Mouse (Mus musculus) urinary bladder, postnatal 10 days (tissue): ENCODE measurements around the gene Slc10a6.

Source experiments
- DNase-seq: peaks from one replicate; pipeline ENCODE4 v3.0.0; 2022; ENCODE audit warnings: low spot score

Slc10a6 gene

DNA sequence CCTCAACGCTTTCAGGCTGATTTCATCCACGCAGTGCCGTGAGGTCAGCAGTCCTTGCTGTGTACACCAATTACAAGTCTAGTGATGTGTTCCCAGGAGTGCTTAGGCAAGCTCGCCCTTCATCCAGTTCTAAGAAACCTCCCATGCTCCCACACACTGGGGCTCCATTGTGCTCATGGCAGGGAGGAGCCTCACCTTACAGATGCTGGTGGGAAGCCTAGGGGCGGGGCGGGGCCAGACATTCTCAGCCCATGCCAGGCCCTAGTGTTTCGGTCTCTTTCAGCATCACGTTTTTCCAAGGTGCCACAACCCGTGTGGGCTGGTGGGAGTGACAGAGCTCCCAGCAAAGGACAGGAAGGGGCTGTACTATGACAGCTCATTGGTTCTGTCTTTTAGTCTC is 12.0 kb downstream of the Slc10a6 start:
- no peak for DNase-seq

- no peak for DNase-seq
Observed at GRCm38 (mm10) chr5:103614356-103614755, 14.8 kb downstream of the Slc10a6 start.

DNA sequence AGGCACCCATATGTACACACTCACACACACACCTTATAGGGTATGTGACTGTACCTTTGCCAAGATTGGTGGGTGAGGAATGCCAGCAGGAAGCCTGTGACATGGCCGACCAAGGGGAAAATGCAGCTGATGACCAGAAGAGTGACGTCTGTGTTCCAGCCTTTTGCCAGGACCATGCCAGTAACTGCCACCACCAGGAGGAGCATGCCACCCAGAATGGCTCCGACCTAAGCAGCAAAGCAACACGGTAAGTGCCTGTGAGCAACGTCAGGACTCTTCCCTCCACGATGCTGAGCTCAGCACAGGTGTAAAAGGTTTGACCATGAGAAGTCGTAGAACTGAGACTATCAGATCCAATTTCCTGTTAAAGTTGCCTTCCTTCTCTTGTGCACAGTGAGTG is 16.9 kb downstream of the Slc10a6 start:
- DNase-seq: no peak

GRCm38 (mm10) chr5:103610856-103611472 is 18.2 kb downstream of the Slc10a6 start:
- no peak for DNase-seq

GRCm38 (mm10) chr5:103610148-103610547 is 19.1 kb downstream of the Slc10a6 start:
- no peak for DNase-seq

GRCm38 (mm10) chr5:103605707-103606106 is 23.5 kb downstream of the Slc10a6 start:
- no peak for DNase-seq

DNA sequence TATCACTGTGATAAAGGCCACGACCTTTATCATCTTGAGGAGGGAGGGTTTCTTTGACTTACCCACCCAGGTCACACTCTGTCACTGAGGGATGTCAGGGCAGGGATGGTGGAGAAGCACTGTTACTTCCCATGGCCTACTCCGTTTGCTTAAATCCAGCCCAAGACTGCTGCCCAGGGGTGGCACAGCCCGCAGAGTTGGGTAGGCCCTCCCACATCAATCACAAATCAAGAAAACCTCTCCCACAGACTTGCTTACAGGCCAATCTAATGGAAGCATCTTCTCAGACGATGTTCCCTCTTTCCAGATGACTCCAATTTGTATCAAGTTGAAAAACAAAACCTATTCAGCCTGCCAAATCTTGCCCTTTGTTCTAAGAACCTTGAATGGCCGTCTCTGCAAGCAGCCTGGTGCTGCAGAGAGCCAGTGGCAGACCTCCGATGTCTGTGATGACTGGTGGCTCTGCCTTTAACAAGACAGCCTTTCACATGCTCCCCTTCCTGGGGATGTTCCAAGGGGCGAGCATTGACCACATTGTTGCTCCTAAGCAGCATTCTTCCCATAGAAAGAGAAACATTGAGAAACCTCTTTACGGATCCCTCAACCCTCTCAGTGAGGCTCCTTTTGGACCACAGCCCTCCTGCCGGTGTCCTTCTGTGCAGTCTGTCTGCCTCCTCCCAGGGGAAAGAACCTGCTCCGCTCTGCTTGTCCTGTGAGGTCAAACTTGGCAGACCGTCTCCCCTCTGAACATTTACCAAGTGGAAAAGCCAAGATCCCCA is 25.9 kb downstream of the Slc10a6 start:
- DNase-seq: no peak

GRCm38 (mm10) chr5:103598881-103599280 is 30.3 kb downstream of the Slc10a6 start:
- no peak for DNase-seq

GRCm38 (mm10) chr5:103598264-103598663 is 30.9 kb downstream of the Slc10a6 start:
- no peak for DNase-seq

DNA sequence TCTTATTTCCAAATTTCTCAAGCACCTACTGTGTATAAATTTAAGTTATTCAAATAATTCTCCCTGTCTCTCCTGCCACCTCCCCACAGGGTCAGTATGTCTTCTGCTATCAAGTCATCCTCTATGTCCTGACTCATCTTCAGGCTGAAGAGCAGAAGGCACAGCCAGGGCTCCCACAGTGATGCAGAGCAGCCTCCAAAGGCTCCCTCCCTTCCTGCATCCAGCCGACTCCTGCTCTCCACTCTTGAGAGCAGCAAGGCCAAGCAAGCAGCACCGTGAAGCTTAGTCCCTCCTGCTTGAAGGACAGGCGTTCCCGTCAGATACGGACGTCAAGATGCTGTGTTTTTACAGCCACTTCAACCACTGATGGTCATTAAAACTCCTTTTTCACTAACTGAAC is 31.6 kb downstream of the Slc10a6 start:
- DNase-seq: no peak

- no peak for DNase-seq
Observed at GRCm38 (mm10) chr5:103596467-103597146, 32.6 kb downstream of the Slc10a6 start.

DNA sequence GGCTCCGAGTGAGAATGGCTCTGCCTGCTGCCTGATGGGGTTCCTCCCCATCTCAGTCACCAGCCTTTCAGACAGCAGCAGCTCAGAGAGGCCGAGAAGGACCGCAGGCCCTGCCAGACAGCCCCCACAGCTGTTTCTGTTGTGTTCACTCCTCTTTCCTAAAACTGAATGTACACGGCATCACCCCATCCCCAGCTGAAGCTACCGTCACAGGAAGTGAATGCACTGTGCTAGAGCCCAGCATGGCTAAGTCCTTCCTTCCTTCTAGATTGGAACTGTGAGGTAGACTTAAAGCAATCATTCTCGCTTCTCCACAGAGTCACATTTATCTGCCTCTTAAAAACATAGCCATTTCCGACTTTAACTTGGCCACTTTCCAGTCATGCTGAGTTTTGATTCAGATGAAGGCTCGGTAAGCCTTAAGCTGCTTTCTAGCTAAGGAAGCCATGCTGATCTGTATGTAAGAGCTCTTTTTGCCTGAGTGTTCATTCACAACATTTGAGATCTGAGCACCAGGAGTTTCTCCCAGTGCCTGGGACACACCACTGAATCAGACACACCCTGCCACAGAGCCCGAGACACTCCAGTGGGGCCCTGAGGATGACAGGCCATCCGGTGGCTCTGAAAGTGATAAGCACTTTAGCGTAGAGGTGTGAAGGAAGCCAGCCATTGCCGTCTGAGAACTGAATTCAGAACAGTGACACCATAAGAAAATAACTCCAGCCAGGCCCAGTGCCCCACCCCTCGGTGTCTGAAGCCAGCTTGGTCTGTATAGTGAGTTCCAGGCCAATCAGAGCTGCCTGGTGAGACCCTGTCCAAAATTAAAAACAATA is 33.6 kb downstream of the Slc10a6 start:
- no peak for DNase-seq

DNA sequence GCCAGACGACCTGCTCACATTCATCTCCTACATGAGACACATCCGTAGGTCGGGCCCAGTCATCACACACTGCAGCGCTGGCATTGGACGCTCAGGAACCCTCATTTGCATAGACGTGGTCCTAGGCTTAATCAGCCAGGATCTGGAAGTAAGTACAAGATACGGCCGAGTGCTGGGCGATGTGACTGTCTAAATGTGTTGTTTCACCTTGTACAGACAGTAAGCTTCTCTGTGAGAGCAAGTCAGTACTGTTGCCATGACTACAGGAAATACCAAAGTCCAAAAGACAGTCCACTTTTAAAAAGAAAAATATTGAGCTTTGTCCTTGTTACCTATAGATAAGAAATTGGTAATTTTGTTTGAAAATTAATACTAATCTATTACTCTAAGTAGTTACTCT is 35.6 kb downstream of the Slc10a6 start:
- DNase-seq: no peak

GRCm38 (mm10) chr5:103592706-103593105 is 36.5 kb downstream of the Slc10a6 start:
- DNase-seq: no peak

DNA sequence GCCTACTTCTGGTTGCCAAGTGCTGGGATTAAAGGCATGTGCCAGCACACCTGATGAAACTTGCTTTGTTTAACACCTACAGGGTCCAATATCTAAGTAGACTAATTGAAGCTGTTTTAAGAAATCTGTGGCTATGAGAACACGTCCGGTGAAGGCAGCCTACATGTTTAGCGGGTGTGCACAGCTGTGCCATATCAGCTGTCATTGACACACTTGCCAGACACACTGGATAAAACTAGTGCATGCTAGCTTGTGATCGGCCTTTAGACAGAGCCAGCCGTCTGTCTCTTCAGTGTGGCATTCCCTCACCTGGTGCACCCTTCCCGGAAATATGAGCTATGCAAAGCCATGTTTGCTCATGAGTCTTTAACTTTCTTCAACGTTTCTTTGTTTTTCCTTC is 37.4 kb downstream of the Slc10a6 start:
- no peak for DNase-seq

DNA sequence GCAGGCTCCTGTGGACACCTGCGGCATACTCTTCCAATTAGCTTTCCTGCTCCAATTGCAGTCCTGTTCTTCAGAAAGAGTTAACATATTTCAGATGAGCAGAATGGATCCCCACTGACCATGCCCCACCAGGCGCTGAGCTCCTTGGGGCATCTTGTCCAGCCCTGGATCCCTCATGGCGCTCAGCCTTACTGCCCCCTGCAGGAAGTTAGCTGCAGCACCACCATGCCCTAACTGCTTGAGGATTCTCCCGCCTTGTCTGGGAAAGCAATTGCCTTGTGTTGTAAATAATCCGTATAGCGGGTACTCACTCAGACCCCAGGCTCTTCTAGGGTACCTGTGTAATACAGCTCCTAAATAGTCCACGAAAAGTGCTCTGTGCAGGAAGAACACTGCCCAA is 42.0 kb downstream of the Slc10a6 start:
- DNase-seq: no peak

- no peak for DNase-seq
Observed at GRCm38 (mm10) chr5:103579680-103580420, 49.4 kb downstream of the Slc10a6 start.

DNA sequence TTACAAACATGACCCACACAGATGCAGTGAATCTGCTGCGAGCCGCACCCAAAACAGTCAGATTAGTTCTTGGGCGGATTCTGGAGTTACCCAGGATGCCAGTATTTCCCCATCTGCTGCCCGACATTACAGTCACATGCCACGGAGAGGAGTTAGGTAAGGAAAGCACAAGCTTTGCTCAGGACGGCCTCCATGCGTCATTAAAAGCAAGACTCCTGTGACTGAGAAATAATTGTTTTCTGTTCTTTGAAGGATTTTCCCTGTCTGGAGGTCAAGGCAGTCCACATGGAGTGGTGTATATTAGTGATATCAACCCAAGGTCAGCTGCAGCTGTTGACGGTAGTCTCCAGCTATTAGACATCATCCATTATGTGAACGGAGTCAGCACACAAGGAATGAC is 59.8 kb downstream of the Slc10a6 start:
- no peak for DNase-seq

DNA sequence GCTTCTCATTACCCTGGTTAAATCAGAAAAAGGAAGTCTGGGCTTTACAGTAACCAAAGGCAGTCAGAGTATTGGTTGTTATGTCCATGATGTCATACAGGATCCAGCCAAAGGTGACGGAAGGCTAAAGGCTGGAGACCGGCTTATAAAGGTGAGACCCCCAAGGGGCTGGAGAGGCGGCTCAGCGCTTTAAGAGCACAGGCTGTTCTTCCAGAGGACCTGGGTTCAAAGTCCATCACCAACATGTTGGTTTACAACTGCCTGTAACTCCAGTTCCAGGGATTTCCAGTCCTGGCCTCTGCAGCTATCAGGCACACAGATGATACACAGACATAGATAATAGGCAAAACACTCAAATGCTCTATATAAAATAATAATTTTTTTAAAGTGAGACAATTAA is 61.2 kb downstream of the Slc10a6 start:
- no peak for DNase-seq

GRCm38 (mm10) chr5:103560546-103560945 is 68.7 kb downstream of the Slc10a6 start:
- DNase-seq: no peak
